7 mouse cellular contexts compared by ENCODE assay signal in genomic region chr5:3886862-3887261, GRCm38 (mm10). TPM values are rescaled to one million over a fixed set of nuclear protein-coding genes. Genes with fewer than 3 reads are reported as not detected.
"Had no signal": no experiment of that assay in that cellular context is flagged by ENCODE, and none has a peak within 500 bp of the region (broad histone marks: within the 10 kb centered on the region; RNA-seq: fewer than 3 reads in every experiment).

No protein-coding gene starts in this region.

RNA-seq across cellular contexts. Expression of gene Lrrd1, which starts 41.9 kb away (rescaled TPM):
- polyA plus RNA-seq: gonadal fat pad, adult 2 months; hindbrain, postnatal 0 days; intestine, embryonic 14.5 days; intestine, embryonic 16.5 days; kidney, embryonic 15.5 days; kidney, postnatal 0 days; liver, embryonic 16.5 days had no signal
